Mouse (Mus musculus) MEL (cell line): ENCODE results near the gene Capn3. TPM values are rescaled to one million over a fixed set of nuclear protein-coding genes. Genes with fewer than 3 reads are reported as not detected.

Experiments
- DNase-seq: peaks from one replicate; pipeline ENCODE4 v3.0.0; 2011; ENCODE audit warnings: low read depth, low spot score
- H3K27ac ChIP-seq: 2 replicates; pipeline ENCODE4 v1.5.1; 2012; ENCODE audit warnings: low read depth, mild to moderate bottlenecking, control low read depth, low read length, moderate library complexity; ENCODE audit not compliant: control insufficient read depth
- H3K27me3 ChIP-seq, 2 experiments: fragments of 150-350 bp in 1 of 2; sonication (generic) in 1 of 2; 2 replicates each; pipeline ENCODE4 v1.6.1; 2012; ENCODE audit warnings: low read length in 2 of 2, mild to moderate bottlenecking in 2 of 2, improper control_type of control experiment in 1 of 2, moderate library complexity in 1 of 2; ENCODE audit not compliant: insufficient read depth in 2 of 2, control insufficient read depth in 1 of 2
- H3K36me3 ChIP-seq, 2 experiments: 2 replicates each; pipeline ENCODE4 v1.6.1; 2012 to 2014; ENCODE audit warnings: low read length in 2 of 2, improper control_type of control experiment in 1 of 2, inconsistent platforms in 1 of 2, mild to moderate bottlenecking in 1 of 2; ENCODE audit not compliant: insufficient read depth in 2 of 2, control insufficient read depth in 1 of 2
- H3K4me1 ChIP-seq, 2 experiments: fragments of 150-350 bp in 1 of 2; sonication (generic) in 1 of 2; 2 replicates each; pipeline ENCODE4 v1.6.1; 2012; ENCODE audit warnings: low read length in 2 of 2, improper control_type of control experiment in 1 of 2, mild to moderate bottlenecking in 1 of 2; ENCODE audit not compliant: insufficient read depth in 2 of 2, control insufficient read depth in 1 of 2
- H3K4me3 ChIP-seq, 2 experiments: fragments of 150-350 bp in 1 of 2; sonication (generic) in 1 of 2; 2 replicates each; pipeline ENCODE4 v1.5.1; 2012; ENCODE audit warnings: low read depth in 2 of 2, low read length in 2 of 2, mild to moderate bottlenecking in 2 of 2, moderate library complexity in 2 of 2, control low read depth in 1 of 2, improper control_type of control experiment in 1 of 2; ENCODE audit not compliant: control insufficient read depth in 1 of 2, insufficient read depth in 1 of 2
- H3K79me2 ChIP-seq: 2 replicates; pipeline ENCODE4 v1.6.1; 2012; ENCODE audit warnings: mild to moderate bottlenecking, low read length, moderate library complexity; ENCODE audit not compliant: control insufficient read depth, poor library complexity, insufficient read depth
- H3K9ac ChIP-seq: 2 replicates; pipeline ENCODE4 v1.6.1; 2012; ENCODE audit warnings: low read depth, mild to moderate bottlenecking, control low read depth, low read length, moderate library complexity; ENCODE audit not compliant: control insufficient read depth, poor library complexity, severe bottlenecking
- H3K9me3 ChIP-seq: fragments of 150-350 bp; sonication (generic); replicated peaks from 2 replicates; pipeline ENCODE4 v1.6.1; 2012; ENCODE audit warnings: mild to moderate bottlenecking, low read length, improper control_type of control experiment, moderate library complexity; ENCODE audit not compliant: insufficient read depth
- CHD1 ChIP-seq: IDR thresholded peaks from 2 replicates; pipeline ENCODE4 v1.6.1; 2012; ENCODE audit warnings: low read depth, mild to moderate bottlenecking, inconsistent platforms, low read length, improper control_type of control experiment
- E2F4 ChIP-seq: IDR thresholded peaks from 2 replicates; pipeline ENCODE4 v1.6.1; 2011; ENCODE audit warnings: low read depth, low read length, improper control_type of control experiment, borderline replicate concordance
- EP300 ChIP-seq, 2 experiments: IDR thresholded peaks; 2 replicates each; pipeline ENCODE4 v1.6.1; 2011; ENCODE audit warnings: improper control_type of control experiment in 2 of 2, low read length in 2 of 2, low read depth in 1 of 2, mild to moderate bottlenecking in 1 of 2
- GABPA ChIP-seq: IDR thresholded peaks from 2 replicates; pipeline ENCODE4 v1.6.1; 2012; ENCODE audit warnings: low read depth, mild to moderate bottlenecking, inconsistent platforms, low read length, improper control_type of control experiment, moderate library complexity
- MAX ChIP-seq: IDR thresholded peaks from 2 replicates; pipeline ENCODE4 v1.6.1; 2011; ENCODE audit warnings: low read length, improper control_type of control experiment
- MEF2A ChIP-seq: IDR thresholded peaks from 2 replicates; pipeline ENCODE4 v1.6.1; 2014; ENCODE audit warnings: low read depth, mild to moderate bottlenecking, inconsistent platforms, low read length, improper control_type of control experiment; ENCODE audit not compliant: poor library complexity, insufficient replicate concordance, severe bottlenecking; ENCODE audit errors: extremely low read depth
- MYB ChIP-seq: IDR thresholded peaks from 2 replicates; pipeline ENCODE4 v1.6.1; 2011; ENCODE audit warnings: mild to moderate bottlenecking, low read depth, low read length, improper control_type of control experiment
- NELFE ChIP-seq: IDR thresholded peaks from 2 replicates; pipeline ENCODE4 v1.6.1; 2011; ENCODE audit warnings: low read depth, low read length, improper control_type of control experiment
- NRF1 ChIP-seq: IDR thresholded peaks from 2 replicates; pipeline ENCODE4 v1.6.1; 2014; ENCODE audit warnings: low read depth, mild to moderate bottlenecking, inconsistent platforms, low read length, improper control_type of control experiment, moderate library complexity; ENCODE audit not compliant: poor library complexity, insufficient read depth, severe bottlenecking
- POLR2A ChIP-seq, 2 experiments: IDR thresholded peaks; 2 replicates each; pipeline ENCODE4 v1.6.1; 2011 to 2012; ENCODE audit warnings: low read length in 2 of 2, mild to moderate bottlenecking in 2 of 2, control low read depth in 1 of 2, improper control_type of control experiment in 1 of 2, low read depth in 1 of 2, moderate library complexity in 1 of 2; ENCODE audit not compliant: control insufficient read depth in 1 of 2, insufficient read depth in 1 of 2, poor library complexity in 1 of 2
- POLR2AphosphoS2 ChIP-seq: IDR thresholded peaks from 2 replicates; pipeline ENCODE4 v1.6.1; 2011; ENCODE audit warnings: low read length, improper control_type of control experiment
- POLR2AphosphoS5 ChIP-seq: IDR thresholded peaks from 2 replicates; pipeline ENCODE4 v1.6.1; 2012; ENCODE audit warnings: low read depth, borderline replicate concordance, mild to moderate bottlenecking, inconsistent platforms, low read length, moderate library complexity, mixed read lengths
- RAD21 ChIP-seq: IDR thresholded peaks from 2 replicates; pipeline ENCODE4 v1.6.1; 2011; ENCODE audit warnings: mild to moderate bottlenecking, low read depth, low read length, improper control_type of control experiment
- RCOR1 ChIP-seq: IDR thresholded peaks from 2 replicates; pipeline ENCODE4 v1.6.1; 2012; ENCODE audit warnings: low read depth, mild to moderate bottlenecking, inconsistent platforms, low read length, improper control_type of control experiment
- TBP ChIP-seq: IDR thresholded peaks from 2 replicates; pipeline ENCODE4 v1.8.0; 2011; ENCODE audit warnings: low read depth, low read length, improper control_type of control experiment
- USF2 ChIP-seq, 2 experiments: IDR thresholded peaks; 2 replicates each; pipeline ENCODE4 v1.6.1; 2011 to 2012; ENCODE audit warnings: improper control_type of control experiment in 2 of 2, low read length in 2 of 2, borderline replicate concordance in 1 of 2, inconsistent platforms in 1 of 2, low read depth in 1 of 2, mild to moderate bottlenecking in 1 of 2; ENCODE audit not compliant: insufficient read depth in 1 of 2
- ZNF384 ChIP-seq: IDR thresholded peaks from 2 replicates; pipeline ENCODE4 v1.6.1; 2012; ENCODE audit warnings: low read depth, mild to moderate bottlenecking, inconsistent platforms, low read length, improper control_type of control experiment
- polyA plus RNA-seq, 2 experiments: library from polyadenylated mRNA; stranded (reverse) in 1 of 2; unstranded in 1 of 2; fragments of >175 nt in 1 of 2; fragments of >200 nt in 1 of 2; gene quantifications; 2 replicates each; pipeline versions ENCODE4 v1.2.1 to v1.2.4; 2012; ENCODE audit warnings: low replicate concordance in 2 of 2, low read depth in 1 of 2; ENCODE audit not compliant: insufficient read length in 2 of 2, insufficient read depth in 1 of 2, missing spikeins in 1 of 2
- total RNA-seq: library from RNA; depleted of rRNA; stranded (reverse); fragments of 300-350 nt; gene quantifications from 2 replicates; pipeline ENCODE4 v1.2.3, GENCODE M21; 2012

Capn3 gene
- total and polyA plus RNA-seq, 3 experiments = not detected

GRCm38 (mm10) chr2:120464091-120464490 is 8.3 kb downstream of the Capn3 start:
- DNase-seq = no peak
- no peaks in the 10 kb centered on the region for H3K79me2 ChIP-seq
- no peak overlapping the region for H3K9ac ChIP-seq
- TF ChIP-seq POLR2AphosphoS2 = no peak
- no peak for TF ChIP-seq MYB
- TF ChIP-seq EP300 (IDR thresholded peaks at IDR 0.05; ENCODE audit: low read depth in 1 of 2, low read length in 2 of 2) = no peak
- TF ChIP-seq RAD21 = no peak
- no peak for TF ChIP-seq MEF2A
- H3K9me3 ChIP-seq = no peaks in the 10 kb centered on the region
- H3K36me3 ChIP-seq = no peaks in the 10 kb centered on the region
- H3K27ac ChIP-seq = no peak overlapping the region
- H3K4me3 ChIP-seq = no peak overlapping the region
- no peaks in the 10 kb centered on the region for H3K27me3 ChIP-seq
- H3K4me1 ChIP-seq = no peaks in the 10 kb centered on the region

- H3K79me2 ChIP-seq = no peaks in the 10 kb centered on the region
- H3K27me3 ChIP-seq = no peaks in the 10 kb centered on the region
- H3K36me3 ChIP-seq = no peaks in the 10 kb centered on the region
- no peak overlapping the region for H3K27ac ChIP-seq
- no peak for DNase-seq
- H3K4me1 ChIP-seq = no peaks in the 10 kb centered on the region
- no peak overlapping the region for H3K4me3 ChIP-seq
- no peak overlapping the region for H3K9ac ChIP-seq
- no peaks in the 10 kb centered on the region for H3K9me3 ChIP-seq
- TF ChIP-seq USF2 (IDR thresholded peaks at IDR 0.05; ENCODE audit: borderline replicate concordance in 1 of 2, insufficient read depth in 1 of 2, low read depth in 1 of 2, low read length in 2 of 2) (no peak), TBP (no peak), MYB (no peak), POLR2A (IDR thresholded peaks at IDR 0.05; ENCODE audit: control insufficient read depth in 1 of 2, insufficient read depth in 1 of 2, low read depth in 1 of 2, low read length in 2 of 2, poor library complexity in 1 of 2) (no peak), EP300 (IDR thresholded peaks at IDR 0.05; ENCODE audit: low read depth in 1 of 2, low read length in 2 of 2) (no peak), NRF1 (no peak), RCOR1 (no peak), MAX (no peak), NELFE (no peak), MEF2A (no peak), CHD1 (no peak), GABPA (no peak), POLR2AphosphoS5 (no peak), E2F4 (no peak), ZNF384 (no peak)
- TF ChIP-seq, all 39 proteins: peak for 0
Measured at GRCm38 (mm10) chr2:120464732-120465396, 9.0 kb downstream of the Capn3 start.
